Mouse (Mus musculus) olfactory bulb, adult 2 months (tissue): ENCODE measurements around the gene Med24. TPM values are rescaled to one million over a fixed set of nuclear protein-coding genes. Genes with fewer than 3 reads are reported as not detected.

Source experiments
- H3K27ac ChIP-seq: fragments of 200-500 bp; 2 replicates; pipeline ENCODE4 v1.5.1; 2012; ENCODE audit warnings: low read depth, low read length; ENCODE audit not compliant: insufficient read depth
- H3K4me1 ChIP-seq: fragments of 200-500 bp; 2 replicates; pipeline ENCODE4 v1.6.1; 2012; ENCODE audit warnings: low read length; ENCODE audit not compliant: control insufficient read depth, insufficient read depth
- H3K4me3 ChIP-seq: fragments of 200-500 bp; 2 replicates; pipeline ENCODE4 v1.5.1; 2012; ENCODE audit warnings: mild to moderate bottlenecking, low read depth, low read length, moderate library complexity; ENCODE audit not compliant: insufficient read depth
- CTCF ChIP-seq: fragments of 200-500 bp; IDR thresholded peaks from 2 replicates; pipeline ENCODE4 v1.5.1; 2012; ENCODE audit warnings: low read depth, mild to moderate bottlenecking, low read length, moderate library complexity; ENCODE audit not compliant: insufficient read depth
- POLR2A ChIP-seq: fragments of 200-500 bp; IDR thresholded peaks from 2 replicates; pipeline ENCODE4 v1.6.1; 2012; ENCODE audit warnings: mild to moderate bottlenecking, low read depth, low read length, moderate library complexity; ENCODE audit not compliant: insufficient read depth
- WGBS: fragments of 180-500 bp; shearing (Covaris S2); methylation state at CpG from one replicate; pipeline ENCODE4 v1.1.7; 2018; 5-methylcytosine and 5-hydroxymethylcytosine counted together
- polyA plus RNA-seq: library from polyadenylated mRNA; stranded (reverse); fragments of >200 nt; gene quantifications from 2 replicates; pipeline ENCODE4 v1.2.4, GENCODE M21; 2012; ENCODE audit warnings: low replicate concordance; ENCODE audit not compliant: missing spikeins, insufficient read depth, insufficient read length

Gene Med24
- polyA plus RNA-seq = not detected in 2 replicates

- H3K27ac ChIP-seq = peak within 1 kb of the TSS; percentile 84
- peaks cover 13% of the 10 kb centered on the region for H3K4me1 ChIP-seq
Observed at GRCm38 (mm10) chr11:98729119-98729588, at the start of gene Med24. Gene Med24, minus strand, starts transcription at chr11:98729435.

GRCm38 (mm10) chr11:98777888-98778287, 48.7 kb upstream of the Med24 start:
- no peak for TF ChIP-seq POLR2A
- TF ChIP-seq CTCF = no peak
- H3K4me1 ChIP-seq = peaks cover 38% of the 10 kb centered on the region
- H3K27ac ChIP-seq = no peak overlapping the region

More at GRCm38 (mm10) chr11:98729119-98729588, at the start of gene Med24:
- no peak for TF ChIP-seq CTCF
- TF ChIP-seq POLR2A = no peak
- peak within 1 kb of the TSS; percentile 95 for H3K4me3 ChIP-seq
- WGBS = under 1% methylated on average over 16 of the region's 16 CpGs

GRCm38 (mm10) chr11:98776843-98777590, 47.8 kb upstream of the Med24 start:
- TF ChIP-seq POLR2A = no peak
- no peak for TF ChIP-seq CTCF
- WGBS = 37% methylated on average over 9 of the region's 9 CpGs
- 0 out of 2 replicates have a peak overlapping the region, but pooled peaks have one; percentile 31 for H3K27ac ChIP-seq
- H3K4me3 ChIP-seq = no peak overlapping the region
- H3K4me1 ChIP-seq = peaks cover 32% of the 10 kb centered on the region

More at GRCm38 (mm10) chr11:98777888-98778287, 48.7 kb upstream of the Med24 start:
- H3K4me3 ChIP-seq = no peak overlapping the region

GRCm38 (mm10) chr11:98776052-98776764, 47.0 kb upstream of the Med24 start:
- 50% methylated on average over 12 of the region's 12 CpGs for WGBS
- Histone ChIP-seq H3K4me1 (peaks cover 33% of the 10 kb centered on the region), H3K27ac (peak overlapping the region; percentile 29; the same call in 1 of the 2 replicates), H3K4me3 (no peak overlapping the region)
- TF ChIP-seq CTCF (no peak), POLR2A (no peak)

- Histone ChIP-seq H3K4me1 (peaks cover 35% of the 10 kb centered on the region), H3K4me3 (peak overlapping the region; percentile 60), H3K27ac (peak overlapping the region; percentile 38; the same call in 1 of the 2 replicates)
- TF ChIP-seq POLR2A (no peak), CTCF (no peak)
- 5% methylated on average over 15 of the region's 15 CpGs for WGBS
Observed at GRCm38 (mm10) chr11:98775348-98776051, 46.3 kb upstream of the Med24 start.

GRCm38 (mm10) chr11:98774582-98775347, 45.5 kb upstream of the Med24 start, which contains the start of gene Nr1d1:
Gene Nr1d1, minus strand, starts transcription at chr11:98775333.
- Histone ChIP-seq H3K4me3 (peak within 1 kb of the TSS; percentile 60), H3K4me1 (peaks cover 40% of the 10 kb centered on the region), H3K27ac (peak within 1 kb of the TSS; percentile 93)
- WGBS = under 1% methylated on average over 22 of the region's 22 CpGs
- peak; percentile 62; the same call in 1 of the 2 replicates for TF ChIP-seq POLR2A
- TF ChIP-seq CTCF = no peak

GRCm38 (mm10) chr11:98773635-98774295, 44.5 kb upstream of the Med24 start:
- Histone ChIP-seq H3K4me3 (peak overlapping the region; percentile 60), H3K27ac (peak overlapping the region; percentile 93), H3K4me1 (peaks cover 50% of the 10 kb centered on the region)
- no peak for TF ChIP-seq CTCF
- no peak; the same call in 1 of the 2 replicates for TF ChIP-seq POLR2A
- 0% methylated on average over 37 of the region's 37 CpGs for WGBS
